Mouse (Mus musculus): ENCODE data around the gene Dhx37.
"Not testable (repeated sequence)": the region's sequence is repeated elsewhere in the genome, so short reads cannot be mapped to it uniquely, and the experiment has no call there.

The Dhx37 gene

GRCm38 (mm10) chr5:125449306-125449705 is 15.4 kb upstream of the Dhx37 start:
- DNase-seq (ENCODE audit: low read depth in 1 of 2, low spot score in 2 of 2): no peak

- no peak for DNase-seq (ENCODE audit: low read depth in 1 of 2, low spot score in 2 of 2)
These were observed 14.7 kb upstream of the Dhx37 start for GRCm38 (mm10) chr5:125448631-125449030.

GRCm38 (mm10) chr5:125448026-125448425 is 14.1 kb upstream of the Dhx37 start:
- DNase-seq (ENCODE audit: low read depth in 1 of 2, low spot score in 2 of 2): no peak

DNA sequence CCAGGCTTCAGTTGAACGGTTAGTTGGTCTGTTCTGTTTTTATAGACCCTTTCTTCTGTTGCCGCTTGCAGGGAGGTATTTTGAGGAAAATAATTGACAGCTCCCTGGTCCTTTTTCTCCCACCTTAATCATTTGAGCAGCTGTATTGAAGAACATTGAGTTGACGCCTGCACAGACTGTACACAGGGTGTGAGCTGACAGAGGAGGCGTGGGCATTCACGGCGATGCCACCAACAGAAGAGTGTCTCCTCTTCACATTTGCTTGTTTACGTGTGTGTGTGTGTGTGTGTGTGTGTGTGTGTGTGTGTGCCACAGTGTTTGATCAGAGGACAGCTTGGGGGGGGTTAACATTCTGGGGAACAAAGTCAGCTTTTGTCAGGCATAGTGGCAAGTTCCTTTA is 12.4 kb upstream of the Dhx37 start:
- no peak for DNase-seq (ENCODE audit: low read depth in 1 of 2, low spot score in 2 of 2)

GRCm38 (mm10) chr5:125444554-125444953 is 10.6 kb upstream of the Dhx37 start:
- DNase-seq (ENCODE audit: low read depth in 1 of 2, low spot score in 2 of 2): no peak

GRCm38 (mm10) chr5:125443915-125444314 is 10.0 kb upstream of the Dhx37 start:
- DNase-seq (ENCODE audit: low read depth in 1 of 2, low spot score in 2 of 2): no peak

GRCm38 (mm10) chr5:125443335-125443734 is 9.4 kb upstream of the Dhx37 start:
- no peak for DNase-seq (ENCODE audit: low read depth in 1 of 2, low spot score in 2 of 2)

GRCm38 (mm10) chr5:125442136-125442995 is 8.4 kb upstream of the Dhx37 start:
- DNase-seq (ENCODE audit: low read depth in 1 of 2, low spot score in 2 of 2): peak in 1 of 2 experiments; percentile 22

- DNase-seq (ENCODE audit: low read depth in 1 of 2, low spot score in 2 of 2): no peak
These were observed 7.6 kb upstream of the Dhx37 start, which contains the start of gene Bri3bp for GRCm38 (mm10) chr5:125441234-125442114. Gene Bri3bp, plus strand, starts transcription at chr5:125441568.

DNA sequence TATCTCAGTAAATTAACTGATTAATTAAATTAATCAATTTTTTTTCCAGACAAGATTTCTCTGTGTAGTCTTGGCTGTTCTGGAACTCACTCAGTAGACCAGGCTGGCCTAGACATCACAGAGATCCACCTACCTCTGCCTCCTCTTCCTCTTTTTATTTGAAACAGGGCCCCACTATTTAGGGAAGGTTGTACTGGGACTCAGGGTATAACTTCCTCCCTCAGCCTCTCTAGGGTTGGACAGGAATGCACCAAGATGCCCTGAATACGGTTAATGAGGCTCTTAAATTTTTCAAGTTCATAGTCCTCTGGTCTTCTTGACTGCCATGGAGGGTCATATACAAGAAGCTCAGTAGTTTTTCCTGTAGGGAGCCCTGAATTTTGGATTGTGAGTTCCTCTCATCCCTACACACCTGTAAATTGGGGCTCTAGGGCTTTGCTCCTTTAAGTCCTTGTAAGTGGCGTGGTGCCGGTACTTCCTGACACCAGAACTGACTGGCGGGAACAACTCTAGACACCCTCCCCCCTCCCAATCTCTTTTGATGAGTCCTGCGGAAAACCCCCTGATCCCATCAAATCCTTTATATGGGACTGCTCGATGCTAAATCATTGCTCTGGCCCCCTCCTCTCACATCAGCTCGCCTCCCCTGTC is 6.8 kb upstream of the Dhx37 start:
- DNase-seq (ENCODE audit: low read depth in 1 of 2, low spot score in 2 of 2): no peak

DNA sequence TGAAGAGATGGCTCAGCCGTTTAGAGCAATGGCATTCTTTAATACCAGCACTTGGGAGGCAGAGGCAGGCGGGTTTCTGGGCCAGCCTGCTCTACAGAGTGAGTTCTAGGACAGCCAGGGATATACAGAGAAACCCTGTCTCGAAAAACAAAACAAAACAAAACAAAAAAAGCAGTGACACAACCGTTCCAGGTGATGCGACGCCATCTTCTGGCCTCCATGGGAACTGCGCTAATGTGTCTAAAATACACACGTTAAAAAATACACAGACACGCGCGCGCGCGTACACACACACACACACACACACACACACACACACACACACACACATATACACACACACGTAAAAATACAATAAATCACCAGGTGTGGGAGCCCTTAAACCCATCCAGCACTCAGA is 426 bp upstream of the Dhx37 start:
- DNase-seq (ENCODE audit: low read depth in 1 of 2, low spot score in 2 of 2): not testable (repeated sequence)

GRCm38 (mm10) chr5:125432324-125432723 is 1.6 kb downstream of the Dhx37 start:
- not testable (repeated sequence) for DNase-seq (ENCODE audit: low read depth in 1 of 2, low spot score in 2 of 2)

DNA sequence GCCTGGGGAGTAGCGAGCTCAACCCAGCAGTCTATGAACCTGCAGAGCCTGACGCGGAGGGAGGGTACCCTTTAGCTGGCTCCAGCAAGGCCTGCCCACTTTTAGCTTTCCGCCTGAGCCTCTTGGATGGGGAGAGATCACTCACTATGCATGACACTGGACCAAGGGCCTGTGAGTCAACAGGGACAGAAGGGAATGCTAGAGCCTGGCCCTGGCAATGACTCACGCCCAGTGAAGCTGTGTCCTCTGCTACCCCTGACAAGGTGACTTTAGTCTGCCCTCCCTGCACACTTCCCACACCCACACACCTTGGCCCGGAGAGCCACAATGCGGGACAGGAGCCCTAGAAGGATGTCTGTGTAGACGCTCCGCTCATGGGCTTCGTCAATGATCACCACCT is 7.6 kb downstream of the Dhx37 start:
- DNase-seq (ENCODE audit: low read depth in 1 of 2, low spot score in 2 of 2): no peak

DNA sequence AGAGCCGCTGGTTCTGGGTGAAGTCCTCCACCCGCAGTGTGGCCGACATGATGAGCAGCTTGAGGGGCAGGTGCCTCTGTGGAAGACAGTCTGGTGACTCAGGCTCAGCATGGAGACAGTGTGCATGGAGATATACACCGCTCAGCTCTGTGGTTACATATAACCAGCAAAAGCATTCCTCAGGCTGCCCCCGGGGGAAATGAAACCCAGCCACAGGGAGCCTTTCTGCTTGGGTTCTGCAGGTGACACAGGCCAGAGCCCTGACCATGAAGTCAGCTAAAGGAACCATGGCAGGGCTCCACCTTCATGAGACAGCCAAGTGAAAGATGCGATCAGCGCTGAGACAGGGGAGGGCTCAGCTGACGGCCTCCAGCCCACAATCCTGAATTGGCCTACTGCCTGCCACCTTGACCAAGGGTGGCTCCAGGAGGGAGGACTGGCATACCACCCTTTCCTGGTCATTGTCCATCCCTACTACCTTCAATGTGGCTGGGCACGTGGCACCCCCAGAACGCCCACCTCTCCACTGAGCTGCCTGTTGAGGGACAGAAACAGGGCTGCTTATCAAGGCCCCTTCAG is 8.1 kb downstream of the Dhx37 start:
- no peak for DNase-seq (ENCODE audit: low read depth in 1 of 2, low spot score in 2 of 2)

DNA sequence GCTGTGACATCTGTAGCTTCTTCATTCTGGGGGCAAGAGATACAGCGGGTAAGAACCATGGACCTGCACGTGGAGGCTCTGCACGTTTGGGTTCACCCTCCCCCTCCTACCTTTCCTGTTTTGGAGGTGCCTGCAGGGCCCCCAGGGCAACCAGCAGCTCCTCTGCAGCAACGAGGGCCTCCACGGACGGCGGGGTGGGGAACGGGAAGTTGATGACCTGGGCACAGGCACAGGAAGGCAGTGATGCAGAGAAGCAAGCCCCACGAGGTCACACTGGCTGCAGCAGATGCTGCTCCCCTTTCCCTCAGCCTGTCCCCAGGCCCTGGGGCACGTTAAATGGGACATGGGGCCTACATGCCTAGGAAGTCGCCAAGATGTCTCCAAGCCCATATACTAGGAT is 14.8 kb downstream of the Dhx37 start:
- no peak for DNase-seq (ENCODE audit: low read depth in 1 of 2, low spot score in 2 of 2)

- DNase-seq (ENCODE audit: low read depth in 1 of 2, low spot score in 2 of 2): no peak
These were observed 15.3 kb downstream of the Dhx37 start for GRCm38 (mm10) chr5:125418636-125419035.

GRCm38 (mm10) chr5:125416183-125416582 is 17.7 kb downstream of the Dhx37 start:
- no peak for DNase-seq (ENCODE audit: low read depth in 1 of 2, low spot score in 2 of 2)

GRCm38 (mm10) chr5:125413763-125414162 is 20.2 kb downstream of the Dhx37 start:
- DNase-seq (ENCODE audit: low read depth in 1 of 2, low spot score in 2 of 2): no peak

GRCm38 (mm10) chr5:125412536-125412935 is 21.4 kb downstream of the Dhx37 start:
- not testable (repeated sequence) for DNase-seq (ENCODE audit: low read depth in 1 of 2, low spot score in 2 of 2)

DNA sequence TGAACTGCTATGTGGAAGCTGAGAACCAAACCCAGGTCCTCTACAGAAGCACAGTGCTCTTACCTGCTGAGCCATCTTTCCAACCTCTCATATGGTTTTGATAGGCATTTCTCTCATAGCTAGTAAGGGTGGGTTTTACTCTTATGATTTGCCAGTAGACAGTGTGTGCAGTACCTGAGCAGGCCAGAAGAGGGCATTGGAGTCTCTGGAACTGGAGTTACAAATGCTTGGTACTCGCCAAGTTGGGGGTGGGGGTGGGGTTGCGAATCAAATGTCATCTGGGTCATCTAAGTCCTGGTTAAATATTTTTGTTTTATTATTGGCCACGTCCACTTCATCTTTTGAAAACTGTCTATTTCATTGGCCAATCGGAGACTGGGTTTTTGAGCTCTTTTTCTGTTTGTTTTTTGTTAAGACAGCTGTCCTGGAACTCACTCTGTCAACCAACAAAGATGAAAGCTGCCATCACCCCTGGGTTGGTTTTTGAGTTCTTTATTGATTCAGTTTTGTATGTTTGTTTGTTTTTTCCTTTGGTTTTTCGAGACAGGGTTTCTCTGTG is 21.9 kb downstream of the Dhx37 start:
- peak in 1 of 2 experiments; percentile 63 for DNase-seq (ENCODE audit: low read depth in 1 of 2, low spot score in 2 of 2)

All from monocyte, adult 2 months (primary cell).